Mouse (Mus musculus) testis, adult 2 months (tissue): ENCODE results near the gene Olfr1386. TPM values are rescaled to one million over a fixed set of nuclear protein-coding genes. Genes with fewer than 3 reads are reported as not detected.
"Not testable (repeated sequence)": the region's sequence is repeated elsewhere in the genome, so short reads cannot be mapped to it uniquely, and the experiment has no call there.

Experiments used
- H3K27ac ChIP-seq: fragments of 200-500 bp; 2 replicates; pipeline ENCODE4 v1.5.1; 2012; ENCODE audit warnings: low read depth, low read length; ENCODE audit not compliant: control insufficient read depth, insufficient read depth
- H3K27me3 ChIP-seq: fragments of 200-500 bp; 2 replicates; pipeline ENCODE4 v1.6.1; 2012; ENCODE audit warnings: mild to moderate bottlenecking, low read length, moderate library complexity; ENCODE audit not compliant: control insufficient read depth, insufficient read depth
- H3K36me3 ChIP-seq: fragments of 200-500 bp; 2 replicates; pipeline ENCODE4 v1.6.1; 2012; ENCODE audit warnings: mild to moderate bottlenecking, low read length; ENCODE audit not compliant: control insufficient read depth, insufficient read depth
- H3K4me1 ChIP-seq: fragments of 200-500 bp; 2 replicates; pipeline ENCODE4 v1.6.1; 2012; ENCODE audit warnings: low read length; ENCODE audit not compliant: control insufficient read depth, insufficient read depth
- H3K4me3 ChIP-seq: fragments of 200-500 bp; 2 replicates; pipeline ENCODE4 v1.5.1; 2012; ENCODE audit warnings: low read depth, mild to moderate bottlenecking, low read length, moderate library complexity, mixed read lengths; ENCODE audit not compliant: control insufficient read depth
- CTCF ChIP-seq: fragments of 200-500 bp; IDR thresholded peaks from 2 replicates; pipeline ENCODE4 v1.5.1; 2012; ENCODE audit warnings: low read depth, mild to moderate bottlenecking, inconsistent platforms, low read length, moderate library complexity; ENCODE audit not compliant: control insufficient read depth, insufficient read depth, insufficient replicate concordance
- POLR2A ChIP-seq: fragments of 200-500 bp; IDR thresholded peaks from 2 replicates; pipeline ENCODE4 v1.6.1; 2012; ENCODE audit warnings: low read depth, mild to moderate bottlenecking, inconsistent platforms, low read length, moderate library complexity; ENCODE audit not compliant: control insufficient read depth
- polyA plus RNA-seq: library from polyadenylated mRNA; depleted of rRNA; stranded (reverse); fragments of >200 nt; gene quantifications from 2 replicates; pipeline ENCODE4 v1.2.3, GENCODE M21; 2012; rRNA removed

Gene Olfr1386
- not detected in 2 replicates for polyA plus RNA-seq

DNA sequence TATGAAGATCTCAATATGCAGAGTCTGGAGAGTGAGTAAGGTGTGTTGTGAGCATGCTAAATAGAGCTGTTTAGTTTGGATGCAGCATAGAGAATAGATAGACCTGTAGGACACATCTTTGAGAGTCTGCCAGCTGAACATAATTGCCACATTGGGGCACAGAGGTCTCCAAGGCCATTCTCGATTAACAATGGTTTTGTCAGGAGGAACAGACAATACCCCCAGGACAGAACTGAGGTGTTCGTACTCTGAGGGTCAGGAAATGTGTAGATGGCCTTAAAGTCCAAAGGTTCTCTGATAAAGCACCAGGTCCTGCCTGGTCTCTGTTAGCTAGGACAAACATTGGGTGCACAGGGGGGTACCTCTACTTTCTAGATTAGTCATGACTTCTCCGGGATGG is at the start of gene Olfr1386:
Gene Olfr1386, plus strand, starts transcription at position 301 of the 400 bp plus-strand sequence.
- not testable (repeated sequence) for H3K4me3 ChIP-seq, H3K27me3 ChIP-seq, H3K36me3 ChIP-seq, H3K27ac ChIP-seq, H3K4me1 ChIP-seq

- no peak within 1 kb of the TSS for H3K27ac ChIP-seq
- H3K27me3 ChIP-seq: no peaks in the 10 kb centered on the region
- no peaks in the 10 kb centered on the region for H3K4me1 ChIP-seq
- no peak within 1 kb of the TSS for H3K4me3 ChIP-seq
- TF ChIP-seq POLR2A (no peak), CTCF (no peak)
- no peaks in the 10 kb centered on the region for H3K36me3 ChIP-seq
Observed at GRCm38 (mm10) chr11:49422767-49423166, 42.1 kb upstream of the Olfr1386 start, which contains the start of gene Olfr1389. Gene Olfr1389, plus strand, starts transcription at chr11:49423067.

DNA sequence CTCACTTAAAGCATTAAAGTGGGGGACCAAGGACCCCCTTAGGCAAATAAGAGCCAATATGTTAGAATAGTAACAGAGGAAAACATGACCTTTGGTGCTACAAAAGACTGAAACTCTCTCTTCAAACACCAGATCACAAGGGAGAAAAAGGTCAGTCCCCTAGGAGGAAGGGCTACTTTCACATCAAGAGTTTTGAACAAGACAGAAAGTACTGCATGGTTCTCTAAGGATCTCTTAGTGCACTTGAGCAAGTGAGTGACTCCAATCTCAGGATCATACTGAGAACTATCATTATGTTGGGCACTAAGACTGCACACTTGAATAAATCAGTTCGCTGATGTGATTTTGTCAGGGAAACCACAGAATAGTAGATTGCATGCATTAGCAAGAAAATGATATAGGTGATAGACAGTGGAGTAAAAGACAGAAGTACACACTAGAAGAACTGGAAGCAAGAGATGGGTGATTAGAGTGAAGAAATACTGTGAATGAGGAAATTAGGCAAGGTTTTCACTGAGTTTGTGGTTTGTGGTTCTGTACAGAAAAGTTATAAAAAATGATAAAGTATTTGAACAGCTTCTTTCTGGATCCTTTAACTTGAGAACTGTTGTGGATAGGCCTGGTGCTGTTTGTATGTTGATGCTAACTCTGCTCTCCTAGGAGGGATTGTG is 39.5 kb upstream of the Olfr1386 start:
- Histone ChIP-seq H3K27ac (no peak overlapping the region), H3K27me3 (no peaks in the 10 kb centered on the region)
- no peak for TF ChIP-seq POLR2A
- no peak for TF ChIP-seq CTCF

GRCm38 (mm10) chr11:49429641-49430040 is 35.2 kb upstream of the Olfr1386 start:
- no peaks in the 10 kb centered on the region for H3K36me3 ChIP-seq
- H3K27me3 ChIP-seq: no peaks in the 10 kb centered on the region
- no peak overlapping the region for H3K4me3 ChIP-seq
- H3K27ac ChIP-seq: no peak overlapping the region
- no peaks in the 10 kb centered on the region for H3K4me1 ChIP-seq
- TF ChIP-seq CTCF (no peak), POLR2A (no peak)

More for the DNA sequence above, 39.5 kb upstream of the Olfr1386 start:
- Histone ChIP-seq H3K36me3 (no peaks in the 10 kb centered on the region), H3K4me3 (no peak overlapping the region), H3K4me1 (no peaks in the 10 kb centered on the region)

GRCm38 (mm10) chr11:49436411-49436810 is 28.4 kb upstream of the Olfr1386 start, which contains the start of gene Olfr1388:
Gene Olfr1388, plus strand, starts transcription at chr11:49436624.
- TF ChIP-seq POLR2A: no peak
- TF ChIP-seq CTCF: no peak
- Histone ChIP-seq H3K27ac (no peak within 1 kb of the TSS), H3K4me3 (no peak within 1 kb of the TSS), H3K36me3 (no peaks in the 10 kb centered on the region), H3K4me1 (no peaks in the 10 kb centered on the region), H3K27me3 (no peaks in the 10 kb centered on the region)

DNA sequence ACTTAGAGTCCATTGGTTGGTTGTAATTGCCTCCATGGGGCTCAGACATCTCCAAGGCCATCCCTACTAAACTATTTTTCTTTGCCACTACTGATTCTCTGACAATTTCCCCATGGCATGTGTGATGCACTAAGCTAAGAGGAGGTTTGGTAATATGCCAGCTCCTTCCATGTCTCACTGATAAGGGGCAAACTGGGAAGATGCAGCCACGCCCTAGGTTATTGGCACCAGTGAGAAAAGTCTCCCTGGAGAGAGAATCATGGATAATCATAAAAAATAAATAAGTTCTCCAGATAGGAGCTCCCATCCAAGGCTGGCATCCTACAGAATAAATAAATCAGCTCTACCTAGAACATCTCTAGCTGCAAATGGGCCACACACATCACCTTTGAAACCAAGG is 9.8 kb upstream of the Olfr1386 start, which contains the start of gene Olfr1387:
Gene Olfr1387, plus strand, starts transcription at position 301 of the 400 bp plus-strand sequence.
- no peaks in the 10 kb centered on the region for H3K36me3 ChIP-seq
- no peaks in the 10 kb centered on the region for H3K27me3 ChIP-seq
- H3K27ac ChIP-seq: no peak within 1 kb of the TSS
- no peak for TF ChIP-seq POLR2A
- no peak for TF ChIP-seq CTCF
- no peaks in the 10 kb centered on the region for H3K4me1 ChIP-seq
- no peak within 1 kb of the TSS for H3K4me3 ChIP-seq

- Histone ChIP-seq H3K36me3 (no peaks in the 10 kb centered on the region), H3K4me1 (no peaks in the 10 kb centered on the region), H3K27ac (no peak overlapping the region), H3K4me3 (no peak overlapping the region), H3K27me3 (no peaks in the 10 kb centered on the region)
- TF ChIP-seq POLR2A: no peak
- no peak for TF ChIP-seq CTCF
Observed at GRCm38 (mm10) chr11:49485973-49486372, 21.1 kb downstream of the Olfr1386 start.

- H3K27ac ChIP-seq, H3K4me1 ChIP-seq, H3K36me3 ChIP-seq, H3K4me3 ChIP-seq, H3K27me3 ChIP-seq: not testable (repeated sequence)
Observed at GRCm38 (mm10) chr11:49488770-49489169, 23.9 kb downstream of the Olfr1386 start, which contains the start of gene Olfr1385. Gene Olfr1385, plus strand, starts transcription at chr11:49489070.
